Mouse (Mus musculus): ENCODE measurements around the gene D11Wsu47e. TPM values are rescaled to one million over a fixed set of nuclear protein-coding genes. Genes with fewer than 3 reads are reported as not detected.

Gene D11Wsu47e
- 11.7 TPM for polyA plus RNA-seq (2012; fragmentation: generic; extraction: Trizol)
- long read RNA-seq, experiment 1, transcript D11Wsu47e-201 (5 exons, 2,196 nt) = minor isoform, 8 of 30 reads
- long read RNA-seq, experiment 1, transcript D11Wsu47e-202 (5 exons, 2,062 nt) = major isoform, 16 of 30 reads
- long read RNA-seq, experiment 1, partial matches to known transcripts = 5 of 30 reads
- long read RNA-seq, experiment 1, other reads (novel, unspliced or antisense) = 1 of 30 reads
- long read RNA-seq, experiment 2, transcript D11Wsu47e-202 (5 exons, 2,062 nt) = major isoform, 36 of 68 reads
- long read RNA-seq, experiment 2, transcript D11Wsu47e-201 (5 exons, 2,196 nt) = minor isoform, 21 of 68 reads
- long read RNA-seq, experiment 2, partial matches to known transcripts = 0 of 68 reads
- long read RNA-seq, experiment 2, other reads (novel, unspliced or antisense) = 11 of 68 reads

DNA sequence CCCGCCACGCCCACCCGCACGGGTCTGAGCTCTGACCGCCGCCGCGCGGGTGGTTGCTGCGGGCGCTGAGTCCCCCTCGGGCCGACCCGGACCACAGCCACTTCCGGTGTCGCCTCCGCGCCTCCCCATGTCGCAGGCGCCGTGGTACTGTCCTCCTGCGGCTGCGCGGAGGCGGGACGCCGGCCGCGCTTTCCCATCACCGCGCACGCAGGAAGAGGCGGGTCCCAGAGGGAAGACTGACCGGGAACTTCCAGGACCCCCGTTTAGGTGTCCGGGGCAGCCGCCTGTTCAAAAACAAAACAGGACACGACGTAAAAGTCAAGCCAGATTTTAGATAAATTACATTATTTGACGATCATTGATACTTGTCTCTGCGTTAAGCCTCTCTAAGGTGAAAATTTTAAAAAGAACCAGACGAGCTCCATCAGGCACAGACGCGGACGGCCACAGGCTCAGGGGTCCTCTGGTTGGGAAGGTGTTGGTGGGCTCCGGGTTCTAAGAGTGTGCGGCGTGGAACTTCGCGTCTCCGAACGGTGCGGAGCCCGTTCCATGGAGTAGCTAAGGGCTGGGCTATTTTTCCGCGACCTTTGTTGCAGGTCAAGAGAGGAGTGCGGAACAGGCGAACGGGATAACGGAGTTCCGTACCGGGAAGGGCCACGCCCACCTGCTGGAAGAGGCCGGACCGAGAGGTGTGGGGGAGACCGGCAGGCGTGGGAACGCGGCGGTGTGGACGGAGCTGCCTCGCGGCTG, at the start of gene D11Wsu47e, which contains the start of gene Fam104a:
Gene D11Wsu47e (plus strand): TSS at position 456 of the 750 bp plus-strand sequence.
Gene Fam104a (minus strand): TSS at position 199 of the 750 bp plus-strand sequence.
- Histone ChIP-seq H3K4me3 (ENCODE audit: insufficient read depth, poor library complexity, severe bottlenecking) (peak within 1 kb of the TSS; percentile 98), H3K27me3 (ENCODE audit: control insufficient read depth, insufficient read depth, insufficient read length) (no peaks in the 10 kb centered on the region), H3K36me3 (ENCODE audit: control insufficient read depth, insufficient read depth) (peaks cover 32% of the 10 kb centered on the region), H3ac (ENCODE audit: control insufficient read depth, insufficient read length, low read depth) (peak within 1 kb of the TSS; percentile 97), H3K79me3 (ENCODE audit: low read depth) (peaks cover 67% of the 10 kb centered on the region), H3K79me2 (ENCODE audit: control insufficient read depth, insufficient read depth) (peaks cover 77% of the 10 kb centered on the region)
- TF ChIP-seq CTCF (IDR thresholded peaks at IDR 0.05; ENCODE audit: control insufficient read depth, insufficient read depth, insufficient read length) (no peak), MAX (IDR thresholded peaks at IDR 0.05) (peak; percentile 97), MYOG (IDR thresholded peaks at IDR 0.05; ENCODE audit: control insufficient read depth, extremely low read depth, insufficient read length) (no peak)

DNA sequence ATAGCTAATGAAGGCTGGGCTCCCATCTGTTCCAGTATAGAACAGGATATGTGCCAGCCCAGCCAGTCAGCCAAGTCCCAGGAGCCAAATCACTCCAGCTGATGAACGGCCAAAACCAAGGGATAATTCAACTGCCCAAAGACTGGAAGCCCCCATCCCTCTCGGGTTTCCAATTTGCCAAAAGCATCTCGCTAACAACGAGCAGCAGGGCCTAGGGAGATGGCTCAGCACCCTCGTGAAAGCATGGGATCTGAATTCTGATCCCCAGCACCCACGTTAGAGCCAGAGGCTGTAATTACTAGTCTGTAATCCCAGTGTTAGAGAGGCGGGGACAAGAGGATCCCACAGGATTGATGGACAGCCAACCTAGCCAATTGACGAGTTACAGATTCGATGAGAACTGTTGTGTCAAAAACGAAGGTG, 49.5 kb upstream of the D11Wsu47e start:
- no peak overlapping the region for H3ac ChIP-seq (ENCODE audit: control insufficient read depth, insufficient read length, low read depth)
- H3K79me3 ChIP-seq (ENCODE audit: low read depth) = no peaks in the 10 kb centered on the region
- no peaks in the 10 kb centered on the region for H3K27me3 ChIP-seq (ENCODE audit: control insufficient read depth, insufficient read depth, insufficient read length)
- TF ChIP-seq USF1 (IDR thresholded peaks at IDR 0.05; ENCODE audit: low read depth) (no peak), CEBPB (IDR thresholded peaks at IDR 0.05; ENCODE audit: low read depth) (no peak), CTCF (IDR thresholded peaks at IDR 0.05; ENCODE audit: control insufficient read depth, insufficient read depth, insufficient read length) (no peak), MAX (IDR thresholded peaks at IDR 0.05) (no peak), MYOG (IDR thresholded peaks at IDR 0.05; ENCODE audit: control insufficient read depth, extremely low read depth, insufficient read length) (no peak), FOSL1 (IDR thresholded peaks at IDR 0.05; ENCODE audit: insufficient read depth, low read length, poor library complexity, severe bottlenecking) (no peak), MYOD1 (IDR thresholded peaks at IDR 0.05; ENCODE audit: control insufficient read depth, insufficient read length, low read depth) (no peak)
- no peaks in the 10 kb centered on the region for H3K79me2 ChIP-seq (ENCODE audit: control insufficient read depth, insufficient read depth)
- no peak overlapping the region for H3K4me3 ChIP-seq (ENCODE audit: insufficient read depth, poor library complexity, severe bottlenecking)
- no peaks in the 10 kb centered on the region for H3K36me3 ChIP-seq (ENCODE audit: control insufficient read depth, insufficient read depth)

DNA sequence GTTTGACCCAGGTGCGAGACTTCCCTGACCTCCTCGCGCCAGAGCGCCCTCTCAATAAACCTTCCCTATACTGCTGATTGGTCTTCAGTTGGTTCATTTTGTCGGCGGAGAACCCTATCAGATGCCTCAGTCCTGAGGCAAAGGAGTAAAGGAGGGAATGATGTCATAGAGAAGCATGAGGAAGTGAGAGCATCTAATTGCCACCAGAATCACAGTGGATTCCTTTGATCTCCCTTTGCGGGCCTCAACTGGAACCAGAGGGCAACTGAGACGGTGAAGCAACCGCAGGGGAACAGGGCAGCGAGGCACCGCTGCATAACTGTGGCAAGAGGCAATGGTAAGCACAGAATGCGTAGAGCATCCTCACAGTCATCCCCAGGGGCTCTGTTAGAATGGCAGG, 45.5 kb upstream of the D11Wsu47e start:
- H3K36me3 ChIP-seq (ENCODE audit: control insufficient read depth, insufficient read depth) = no peaks in the 10 kb centered on the region
- TF ChIP-seq FOSL1 (IDR thresholded peaks at IDR 0.05; ENCODE audit: insufficient read depth, low read length, poor library complexity, severe bottlenecking) (no peak), MAX (IDR thresholded peaks at IDR 0.05) (no peak), MYOD1 (IDR thresholded peaks at IDR 0.05; ENCODE audit: control insufficient read depth, insufficient read length, low read depth) (no peak), MYOG (IDR thresholded peaks at IDR 0.05; ENCODE audit: control insufficient read depth, extremely low read depth, insufficient read length) (no peak), USF1 (IDR thresholded peaks at IDR 0.05; ENCODE audit: low read depth) (no peak), CEBPB (IDR thresholded peaks at IDR 0.05; ENCODE audit: low read depth) (no peak), CTCF (IDR thresholded peaks at IDR 0.05; ENCODE audit: control insufficient read depth, insufficient read depth, insufficient read length) (no peak)
- H3ac ChIP-seq (ENCODE audit: control insufficient read depth, insufficient read length, low read depth) = no peak overlapping the region
- H3K79me2 ChIP-seq (ENCODE audit: control insufficient read depth, insufficient read depth) = no peaks in the 10 kb centered on the region
- no peaks in the 10 kb centered on the region for H3K27me3 ChIP-seq (ENCODE audit: control insufficient read depth, insufficient read depth, insufficient read length)
- no peak overlapping the region for H3K4me3 ChIP-seq (ENCODE audit: insufficient read depth, poor library complexity, severe bottlenecking)
- no peaks in the 10 kb centered on the region for H3K79me3 ChIP-seq (ENCODE audit: low read depth)

DNA sequence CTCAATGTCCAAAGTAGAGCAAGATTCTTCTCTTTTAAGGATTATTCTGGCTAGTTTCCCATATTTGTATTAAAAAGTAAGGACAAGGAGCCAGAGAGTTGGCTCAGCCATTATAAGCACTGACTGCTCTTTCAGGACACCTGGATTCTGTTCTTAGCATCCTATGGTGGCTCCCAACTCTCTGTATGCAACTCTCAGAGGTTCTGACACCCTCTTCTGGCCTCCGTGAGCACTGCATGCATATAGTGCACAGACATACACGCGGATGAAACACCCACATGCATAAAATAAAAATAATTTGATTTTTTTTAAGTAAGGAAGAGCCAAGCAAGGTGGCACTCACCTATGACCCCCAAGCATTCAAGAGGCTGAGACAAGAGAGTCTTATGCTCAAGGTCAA, 39.0 kb upstream of the D11Wsu47e start:
- Histone ChIP-seq H3ac (ENCODE audit: control insufficient read depth, insufficient read length, low read depth) (no peak overlapping the region), H3K79me3 (ENCODE audit: low read depth) (no peaks in the 10 kb centered on the region), H3K4me3 (ENCODE audit: insufficient read depth, poor library complexity, severe bottlenecking) (no peak overlapping the region), H3K27me3 (ENCODE audit: control insufficient read depth, insufficient read depth, insufficient read length) (no peaks in the 10 kb centered on the region), H3K79me2 (ENCODE audit: control insufficient read depth, insufficient read depth) (peaks cover under 1% of the 10 kb centered on the region), H3K36me3 (ENCODE audit: control insufficient read depth, insufficient read depth) (no peaks in the 10 kb centered on the region)
- TF ChIP-seq CTCF (IDR thresholded peaks at IDR 0.05; ENCODE audit: control insufficient read depth, insufficient read depth, insufficient read length) (no peak), MAX (IDR thresholded peaks at IDR 0.05) (no peak), CEBPB (IDR thresholded peaks at IDR 0.05; ENCODE audit: low read depth) (no peak), MYOD1 (IDR thresholded peaks at IDR 0.05; ENCODE audit: control insufficient read depth, insufficient read length, low read depth) (no peak), USF1 (IDR thresholded peaks at IDR 0.05; ENCODE audit: low read depth) (no peak)

DNA sequence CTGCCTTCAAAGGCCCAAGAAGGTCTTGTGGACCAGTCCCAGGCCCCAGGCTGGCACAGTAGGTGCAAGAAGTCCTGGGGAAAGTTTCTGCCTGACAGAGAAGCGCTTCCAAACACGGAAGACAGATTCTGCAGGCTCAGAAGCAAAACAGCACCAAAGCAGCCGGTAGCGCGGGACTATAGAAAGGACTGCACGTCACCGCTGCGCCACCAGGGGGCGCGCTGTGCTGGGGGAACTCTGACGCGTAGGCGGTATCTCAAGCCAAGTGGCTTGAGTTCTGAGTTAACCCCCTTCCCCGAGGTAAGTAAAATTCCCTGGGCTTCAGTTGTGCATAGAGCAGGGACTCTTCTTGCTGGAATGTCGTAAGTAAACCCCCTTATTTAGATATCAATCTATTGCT, 36.1 kb upstream of the D11Wsu47e start:
- H3ac ChIP-seq (ENCODE audit: control insufficient read depth, insufficient read length, low read depth) = no peak overlapping the region
- no peak overlapping the region for H3K4me3 ChIP-seq (ENCODE audit: insufficient read depth, poor library complexity, severe bottlenecking)
- peaks cover 9% of the 10 kb centered on the region for H3K79me2 ChIP-seq (ENCODE audit: control insufficient read depth, insufficient read depth)
- TF ChIP-seq MYOD1 (IDR thresholded peaks at IDR 0.05; ENCODE audit: control insufficient read depth, insufficient read length, low read depth) = no peak
- peak; percentile 67 for TF ChIP-seq CTCF (IDR thresholded peaks at IDR 0.05; ENCODE audit: control insufficient read depth, insufficient read depth, insufficient read length)
- H3K27me3 ChIP-seq (ENCODE audit: control insufficient read depth, insufficient read depth, insufficient read length) = no peaks in the 10 kb centered on the region
- H3K36me3 ChIP-seq (ENCODE audit: control insufficient read depth, insufficient read depth) = peaks cover 12% of the 10 kb centered on the region
- H3K79me3 ChIP-seq (ENCODE audit: low read depth) = peaks cover 2% of the 10 kb centered on the region

Measured in C2C12 (cell line).